Mouse (Mus musculus): ENCODE measurements around the gene Zfp62. TPM values are rescaled to one million over a fixed set of nuclear protein-coding genes. Genes with fewer than 3 reads are reported as not detected.
"Not testable (repeated sequence)": the region's sequence is repeated elsewhere in the genome, so short reads cannot be mapped to it uniquely, and the experiment has no call there.

The Zfp62 gene
- polyA plus RNA-seq (2014; fragmentation: Nextera tagmentation; extraction: Ambion mirVana): 27.6 and 51.1 TPM in 2 replicates

DNA sequence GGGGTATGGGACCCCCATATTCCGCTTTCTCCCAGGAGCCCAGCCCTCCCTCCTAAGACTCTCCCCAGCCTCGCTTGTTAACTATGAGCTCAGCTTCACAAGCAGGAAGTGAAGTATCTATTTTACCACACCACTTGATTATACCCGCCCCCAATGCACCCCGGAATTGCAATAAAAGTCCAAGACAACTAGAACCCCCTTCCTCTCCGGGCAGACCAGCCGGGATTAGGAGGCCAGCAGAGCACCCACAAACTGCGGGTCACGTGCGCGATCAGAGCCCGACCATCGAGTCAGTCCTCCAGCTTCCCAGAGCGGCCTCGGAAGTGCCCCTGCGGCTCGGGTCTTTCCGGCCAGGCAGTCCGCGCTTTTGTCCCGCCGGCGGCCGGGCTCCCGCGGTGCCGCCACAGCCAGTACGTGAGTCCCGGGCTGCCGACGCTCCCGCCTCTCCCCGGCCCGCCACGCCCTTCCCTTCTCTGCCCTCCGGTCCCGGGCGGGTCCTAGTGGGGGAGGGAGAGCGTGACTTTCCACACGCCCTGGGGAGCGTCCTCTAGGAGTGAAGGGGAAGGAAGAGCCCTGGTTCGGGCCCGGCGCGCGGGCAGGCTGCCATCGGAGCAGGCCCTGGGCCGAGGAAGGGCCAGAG is at the start of gene Zfp62:
Zfp62 (plus strand) TSS at position 164 of the 640 bp plus-strand sequence.
- no peaks in the 10 kb centered on the region for H3K9me3 ChIP-seq (ENCODE audit: control insufficient read depth, low read length)
- ATAC-seq (ENCODE audit: low FRiP score, low TSS enrichment): peak; percentile 94
- peak within 1 kb of the TSS; percentile 88 for H3K4me3 ChIP-seq (ENCODE audit: low read length)
- H3K27me3 ChIP-seq (ENCODE audit: control insufficient read depth, insufficient read depth, low read length): no peaks in the 10 kb centered on the region
- WGBS: 0% methylated on average over 43 of the region's 47 CpGs
- H3K4me1 ChIP-seq (ENCODE audit: control insufficient read depth, insufficient read depth, low read length): peaks cover 6% of the 10 kb centered on the region; the same call in 1 of the 2 replicates
- H3K4me2 ChIP-seq (replicated peaks; ENCODE audit: low read depth, low read length): peak within 1 kb of the TSS; percentile 75
- peak within 1 kb of the TSS; percentile 99 for H3K27ac ChIP-seq (ENCODE audit: low read depth, low read length)
- H3K9ac ChIP-seq (ENCODE audit: low read depth, low read length): peak within 1 kb of the TSS; percentile 97
- peaks cover 9% of the 10 kb centered on the region for H3K36me3 ChIP-seq (ENCODE audit: control insufficient read depth, insufficient read depth, low read length)

GRCm38 (mm10) chr11:49154077-49154476 is 49.0 kb upstream of the Zfp62 start, which contains the start of gene Olfr1394:
Olfr1394 (plus strand) TSS chr11:49154377.
- 87% methylated on average over 1 of the region's 1 CpGs for WGBS
- Histone ChIP-seq H3K4me2 (replicated peaks; ENCODE audit: low read depth, low read length) (no peak within 1 kb of the TSS), H3K36me3 (ENCODE audit: control insufficient read depth, insufficient read depth, low read length) (no peaks in the 10 kb centered on the region)

DNA sequence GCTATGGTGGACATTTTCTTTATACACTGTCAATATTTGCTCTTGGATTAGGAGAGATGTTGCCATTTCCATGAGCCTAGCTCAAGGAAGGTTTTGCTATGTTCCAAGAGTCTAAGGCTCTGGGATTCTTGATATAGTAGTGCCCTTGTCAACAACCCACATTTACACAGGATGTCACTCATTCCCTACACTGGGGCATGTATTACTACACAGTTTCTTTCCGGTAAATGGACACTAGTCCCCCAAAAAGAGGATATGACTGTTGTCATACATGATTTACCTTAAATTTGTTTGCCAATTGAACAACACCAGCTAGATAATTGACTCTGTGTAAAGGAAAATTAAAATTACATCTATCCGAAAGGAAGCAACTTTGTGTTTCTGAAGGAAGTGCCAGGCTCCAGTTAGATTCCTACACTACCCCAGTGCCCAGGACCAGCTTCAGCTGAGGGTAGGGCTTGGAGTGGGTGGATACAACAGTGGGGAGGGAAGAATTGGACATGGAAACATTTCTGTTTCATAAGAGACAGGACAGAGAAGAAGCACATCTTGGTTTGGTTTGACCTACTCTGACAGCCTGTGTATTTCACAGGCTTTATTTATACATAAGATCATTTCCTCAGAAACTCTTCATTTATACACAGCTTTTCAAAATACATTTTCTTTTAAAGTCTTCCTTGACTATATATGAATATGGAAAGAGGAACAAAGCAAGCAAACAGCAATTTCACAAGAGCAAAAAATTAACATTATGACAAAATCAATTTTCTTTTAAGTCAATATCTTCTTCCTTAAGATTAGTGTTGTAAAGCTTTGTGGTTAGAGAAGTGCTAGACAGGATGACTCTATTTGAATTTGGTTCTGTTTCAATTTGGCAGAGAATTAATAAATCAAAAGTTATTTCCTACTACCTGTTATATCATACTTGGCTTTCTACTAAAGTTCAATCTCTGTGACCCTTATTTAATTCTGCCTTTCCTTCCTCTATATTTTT is 46.0 kb upstream of the Zfp62 start:
- no peak overlapping the region for H3K9ac ChIP-seq (ENCODE audit: low read depth, low read length)
- WGBS: 93% methylated on average over 2 of the region's 2 CpGs
- no peaks in the 10 kb centered on the region for H3K36me3 ChIP-seq (ENCODE audit: control insufficient read depth, insufficient read depth, low read length)
- no peaks in the 10 kb centered on the region for H3K9me3 ChIP-seq (ENCODE audit: control insufficient read depth, low read length)
- no peak overlapping the region for H3K4me3 ChIP-seq (ENCODE audit: low read length)
- ATAC-seq (ENCODE audit: low FRiP score, low TSS enrichment): no peak
- no peak overlapping the region for H3K27ac ChIP-seq (ENCODE audit: low read depth, low read length)
- no peaks in the 10 kb centered on the region for H3K27me3 ChIP-seq (ENCODE audit: control insufficient read depth, insufficient read depth, low read length)
- no peak overlapping the region for H3K4me2 ChIP-seq (replicated peaks; ENCODE audit: low read depth, low read length)
- H3K4me1 ChIP-seq (ENCODE audit: control insufficient read depth, insufficient read depth, low read length): no peaks in the 10 kb centered on the region

More at GRCm38 (mm10) chr11:49154077-49154476, 49.0 kb upstream of the Zfp62 start, which contains the start of gene Olfr1394:
- H3K27me3 ChIP-seq (ENCODE audit: control insufficient read depth, insufficient read depth, low read length): no peaks in the 10 kb centered on the region
- H3K9ac ChIP-seq (ENCODE audit: low read depth, low read length): no peak within 1 kb of the TSS
- no peaks in the 10 kb centered on the region for H3K4me1 ChIP-seq (ENCODE audit: control insufficient read depth, insufficient read depth, low read length)
- ATAC-seq (ENCODE audit: low FRiP score, low TSS enrichment): no peak
- H3K4me3 ChIP-seq (ENCODE audit: low read length): no peak within 1 kb of the TSS
- no peaks in the 10 kb centered on the region for H3K9me3 ChIP-seq (ENCODE audit: control insufficient read depth, low read length)
- H3K27ac ChIP-seq (ENCODE audit: low read depth, low read length): no peak within 1 kb of the TSS

DNA sequence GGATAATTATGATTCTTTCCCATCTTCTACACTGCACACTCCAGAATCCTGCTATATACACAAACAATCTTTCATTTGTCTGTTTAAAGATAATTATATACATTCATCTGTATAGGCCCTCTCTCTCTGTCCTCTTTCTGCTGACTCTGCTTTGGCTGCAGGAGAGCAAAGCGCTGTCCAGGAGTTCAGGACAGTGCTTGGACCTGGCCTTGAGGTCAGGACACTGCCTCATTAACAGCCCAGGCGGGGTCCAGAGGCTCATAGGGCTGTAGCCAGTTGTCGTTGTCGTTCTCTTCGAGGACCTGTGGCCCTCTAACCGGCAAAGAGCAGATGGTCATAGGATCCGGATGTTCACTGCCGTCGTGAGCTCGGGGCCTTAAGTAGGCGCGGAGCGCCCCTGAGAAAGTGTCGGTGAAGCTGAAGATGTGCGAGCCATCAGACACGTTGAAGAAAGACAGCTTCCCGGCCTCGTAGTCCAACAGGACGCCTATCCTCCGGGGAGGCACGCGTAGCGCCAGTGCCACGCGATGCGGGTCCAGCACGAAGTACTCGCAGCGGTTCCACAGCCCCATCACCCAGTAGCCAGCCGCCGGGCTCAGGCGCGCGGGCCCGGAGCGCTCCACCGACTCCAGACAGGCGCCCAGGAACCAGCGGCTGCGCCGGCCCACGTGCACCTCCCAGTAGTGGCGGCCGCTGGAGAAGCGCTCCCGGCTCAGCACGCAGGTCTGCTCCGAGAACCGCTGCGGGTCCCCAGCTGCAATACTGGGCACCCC is 34.1 kb upstream of the Zfp62 start:
- 3% methylated on average over 50 of the region's 50 CpGs for WGBS
- Histone ChIP-seq H3K4me3 (ENCODE audit: low read length) (peak overlapping the region; percentile 32), H3K4me1 (ENCODE audit: control insufficient read depth, insufficient read depth, low read length) (no peaks in the 10 kb centered on the region), H3K9ac (ENCODE audit: low read depth, low read length) (no peak overlapping the region), H3K36me3 (ENCODE audit: control insufficient read depth, insufficient read depth, low read length) (no peaks in the 10 kb centered on the region), H3K27ac (ENCODE audit: low read depth, low read length) (no peak overlapping the region), H3K9me3 (ENCODE audit: control insufficient read depth, low read length) (peaks cover 6% of the 10 kb centered on the region; the same call in 1 of the 2 replicates), H3K4me2 (replicated peaks; ENCODE audit: low read depth, low read length) (peak overlapping the region; percentile 70), H3K27me3 (ENCODE audit: control insufficient read depth, insufficient read depth, low read length) (peaks cover 14% of the 10 kb centered on the region)
- peak; percentile 86 for ATAC-seq (ENCODE audit: low FRiP score, low TSS enrichment)

- Histone ChIP-seq H3K27ac (ENCODE audit: low read depth, low read length) (no peak overlapping the region), H3K4me2 (replicated peaks; ENCODE audit: low read depth, low read length) (no peak overlapping the region), H3K4me3 (ENCODE audit: low read length) (no peak overlapping the region), H3K9me3 (ENCODE audit: control insufficient read depth, low read length) (peaks cover 6% of the 10 kb centered on the region; the same call in 1 of the 2 replicates), H3K9ac (ENCODE audit: low read depth, low read length) (no peak overlapping the region), H3K4me1 (ENCODE audit: control insufficient read depth, insufficient read depth, low read length) (no peaks in the 10 kb centered on the region), H3K36me3 (ENCODE audit: control insufficient read depth, insufficient read depth, low read length) (no peaks in the 10 kb centered on the region), H3K27me3 (ENCODE audit: control insufficient read depth, insufficient read depth, low read length) (peaks cover 14% of the 10 kb centered on the region)
- WGBS: 90% methylated on average over 4 of the region's 4 CpGs
- no peak for ATAC-seq (ENCODE audit: low FRiP score, low TSS enrichment)
Observed at GRCm38 (mm10) chr11:49170576-49170975, 32.5 kb upstream of the Zfp62 start.

DNA sequence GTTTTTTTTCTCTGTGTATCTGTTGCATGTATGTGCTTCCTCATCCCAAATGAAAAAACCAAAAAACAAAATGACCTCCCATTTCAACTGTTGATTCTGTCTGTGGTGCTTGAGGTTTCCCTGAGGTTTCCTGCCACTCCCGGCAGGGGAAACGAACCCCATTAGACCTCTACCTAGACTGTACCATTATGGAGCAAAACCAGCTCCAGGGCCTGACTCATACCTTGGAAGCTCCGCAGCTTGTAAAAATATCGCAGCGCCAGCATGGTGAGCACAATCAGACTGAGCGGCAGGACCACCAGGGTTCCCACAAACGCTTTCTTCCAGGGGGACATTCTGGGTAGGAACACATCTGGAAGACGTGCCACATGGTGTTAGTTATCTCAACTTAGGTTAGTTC is 27.7 kb upstream of the Zfp62 start:
- no peak overlapping the region for H3K9ac ChIP-seq (ENCODE audit: low read depth, low read length)
- WGBS: 90% methylated on average over 8 of the region's 8 CpGs
- H3K4me2 ChIP-seq (replicated peaks; ENCODE audit: low read depth, low read length): no peak overlapping the region
- no peak for ATAC-seq (ENCODE audit: low FRiP score, low TSS enrichment)
- H3K4me3 ChIP-seq (ENCODE audit: low read length): no peak overlapping the region
- H3K4me1 ChIP-seq (ENCODE audit: control insufficient read depth, insufficient read depth, low read length): no peaks in the 10 kb centered on the region
- no peaks in the 10 kb centered on the region for H3K9me3 ChIP-seq (ENCODE audit: control insufficient read depth, low read length)
- no peak overlapping the region for H3K27ac ChIP-seq (ENCODE audit: low read depth, low read length)
- no peaks in the 10 kb centered on the region for H3K27me3 ChIP-seq (ENCODE audit: control insufficient read depth, insufficient read depth, low read length)
- no peaks in the 10 kb centered on the region for H3K36me3 ChIP-seq (ENCODE audit: control insufficient read depth, insufficient read depth, low read length)

DNA sequence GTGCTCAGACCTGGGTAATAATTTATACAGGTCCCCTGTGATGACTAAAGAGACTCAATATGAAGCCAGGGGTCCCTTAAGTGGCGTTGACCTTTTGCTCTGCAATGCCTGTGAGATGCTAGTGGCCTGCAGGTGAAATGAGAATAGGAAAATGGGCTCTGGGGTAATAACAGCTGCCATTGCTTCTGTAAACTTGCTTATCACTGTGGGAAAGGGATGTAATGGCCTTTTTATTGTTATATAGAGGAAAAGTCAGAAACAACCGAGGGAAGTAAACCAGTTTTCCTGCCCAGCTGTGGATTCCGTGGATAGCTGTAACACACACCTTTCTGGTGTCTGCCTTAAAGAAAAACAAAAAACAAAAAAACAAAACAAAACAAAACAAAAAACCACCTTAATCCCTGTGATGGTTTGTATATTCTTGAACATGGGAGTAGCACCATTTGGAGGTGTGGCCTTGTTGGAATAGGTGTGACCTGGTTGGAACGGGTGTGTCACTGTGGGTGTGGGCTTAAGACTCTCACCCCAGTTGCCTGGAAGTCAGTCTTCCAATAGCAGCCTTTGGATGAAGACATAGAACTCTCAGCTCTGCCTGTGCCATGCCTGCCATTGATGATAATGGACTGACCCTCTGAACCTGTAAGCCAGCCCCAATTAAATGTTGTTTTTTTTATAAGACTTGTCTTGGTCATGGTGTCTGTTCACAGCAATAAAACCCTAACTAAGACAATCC is 26.9 kb upstream of the Zfp62 start:
- H3K27me3 ChIP-seq (ENCODE audit: control insufficient read depth, insufficient read depth, low read length); H3K9ac ChIP-seq (ENCODE audit: low read depth, low read length); H3K4me1 ChIP-seq (ENCODE audit: control insufficient read depth, insufficient read depth, low read length); H3K9me3 ChIP-seq (ENCODE audit: control insufficient read depth, low read length); H3K27ac ChIP-seq (ENCODE audit: low read depth, low read length); H3K4me3 ChIP-seq (ENCODE audit: low read length); H3K36me3 ChIP-seq (ENCODE audit: control insufficient read depth, insufficient read depth, low read length); H3K4me2 ChIP-seq (replicated peaks; ENCODE audit: low read depth, low read length); ATAC-seq (ENCODE audit: low FRiP score, low TSS enrichment): not testable (repeated sequence)
- WGBS: 70% methylated on average over 4 of the region's 4 CpGs

DNA sequence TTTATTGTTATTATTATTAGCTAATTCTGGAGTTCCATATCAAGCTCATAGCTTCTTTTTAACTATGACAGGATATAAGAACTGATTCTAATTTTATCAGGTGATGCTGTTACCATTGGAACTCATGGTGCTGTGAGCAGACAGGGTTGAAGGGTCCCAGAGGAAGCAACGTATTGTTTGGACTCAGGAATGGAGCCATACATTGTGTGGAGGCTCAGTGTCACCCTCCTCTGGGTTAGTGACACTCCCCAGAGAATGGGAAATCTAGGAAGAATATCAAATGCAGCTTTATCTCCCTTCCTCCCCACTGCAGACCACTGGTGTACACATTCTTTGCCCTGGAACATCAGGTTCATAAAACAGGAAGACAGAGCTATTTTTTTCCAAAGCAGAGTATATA is 19.9 kb upstream of the Zfp62 start:
- H3K9ac ChIP-seq (ENCODE audit: low read depth, low read length): no peak overlapping the region
- no peaks in the 10 kb centered on the region for H3K27me3 ChIP-seq (ENCODE audit: control insufficient read depth, insufficient read depth, low read length)
- H3K4me2 ChIP-seq (replicated peaks; ENCODE audit: low read depth, low read length): no peak overlapping the region
- H3K9me3 ChIP-seq (ENCODE audit: control insufficient read depth, low read length): no peaks in the 10 kb centered on the region
- H3K4me3 ChIP-seq (ENCODE audit: low read length): no peak overlapping the region
- no peak overlapping the region for H3K27ac ChIP-seq (ENCODE audit: low read depth, low read length)
- WGBS: 76% methylated on average over 1 of the region's 1 CpGs
- no peak for ATAC-seq (ENCODE audit: low FRiP score, low TSS enrichment)
- H3K4me1 ChIP-seq (ENCODE audit: control insufficient read depth, insufficient read depth, low read length): no peaks in the 10 kb centered on the region
- H3K36me3 ChIP-seq (ENCODE audit: control insufficient read depth, insufficient read depth, low read length): no peaks in the 10 kb centered on the region
